Mouse (Mus musculus): ENCODE measurements around the gene Rbm20.
A peak's percentile ranks its signal among the peaks of the same experiment; 100 is the strongest.
"Not testable (repeated sequence)": the region's sequence is repeated elsewhere in the genome, so short reads cannot be mapped to it uniquely, and the experiment has no call there.

Rbm20 gene

DNA sequence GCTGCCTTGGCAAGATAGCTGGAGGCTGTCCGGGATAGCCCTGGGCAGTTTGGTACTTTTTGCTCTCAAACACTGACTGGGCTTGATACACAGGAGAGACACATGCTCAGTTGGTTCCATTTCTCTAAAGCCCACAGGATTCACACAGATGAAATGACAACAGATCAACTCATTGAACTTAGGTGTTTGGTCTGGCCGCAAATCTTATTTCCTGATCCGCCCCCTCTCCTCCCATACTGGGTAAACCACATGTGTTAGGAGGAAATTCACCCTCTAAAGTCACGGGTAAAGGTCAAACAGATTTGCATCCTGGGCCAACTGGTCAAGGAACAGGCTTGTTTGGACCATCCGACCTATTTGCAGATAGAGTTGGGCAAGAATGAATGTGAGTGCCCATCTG is 212.4 kb downstream of the Rbm20 start:
- no peak for DNase-seq

GRCm38 (mm10) chr19:53890274-53890673 is 213.2 kb downstream of the Rbm20 start:
- DNase-seq = no peak

GRCm38 (mm10) chr19:53890781-53891251 is 213.7 kb downstream of the Rbm20 start:
- no peak for DNase-seq

GRCm38 (mm10) chr19:53891569-53891968 is 214.5 kb downstream of the Rbm20 start:
- DNase-seq = no peak

DNA sequence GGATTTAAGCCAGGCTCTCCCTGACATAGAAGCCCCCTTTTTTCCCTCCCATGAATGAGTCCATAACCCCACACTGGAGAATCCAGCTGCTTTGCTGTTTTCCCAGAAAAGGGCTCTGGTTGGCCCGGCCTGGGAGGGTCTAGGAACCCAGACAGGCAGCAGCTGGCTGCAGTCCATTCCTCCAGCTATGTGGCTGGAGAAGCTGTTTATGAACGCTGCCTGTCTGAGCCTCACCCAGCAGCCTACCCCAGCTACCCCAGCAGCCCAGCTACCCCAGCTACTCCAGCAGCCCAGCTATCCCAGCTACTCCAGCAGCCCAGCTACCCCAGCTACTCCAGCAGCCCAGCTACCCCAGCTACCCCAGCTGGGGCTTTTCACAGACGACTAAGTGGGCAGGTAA is 215.0 kb downstream of the Rbm20 start, which contains the start of gene Pdcd4:
Gene Pdcd4, plus strand, starts transcription at position 171 of the 400 bp plus-strand sequence.
- no peak for DNase-seq

DNA sequence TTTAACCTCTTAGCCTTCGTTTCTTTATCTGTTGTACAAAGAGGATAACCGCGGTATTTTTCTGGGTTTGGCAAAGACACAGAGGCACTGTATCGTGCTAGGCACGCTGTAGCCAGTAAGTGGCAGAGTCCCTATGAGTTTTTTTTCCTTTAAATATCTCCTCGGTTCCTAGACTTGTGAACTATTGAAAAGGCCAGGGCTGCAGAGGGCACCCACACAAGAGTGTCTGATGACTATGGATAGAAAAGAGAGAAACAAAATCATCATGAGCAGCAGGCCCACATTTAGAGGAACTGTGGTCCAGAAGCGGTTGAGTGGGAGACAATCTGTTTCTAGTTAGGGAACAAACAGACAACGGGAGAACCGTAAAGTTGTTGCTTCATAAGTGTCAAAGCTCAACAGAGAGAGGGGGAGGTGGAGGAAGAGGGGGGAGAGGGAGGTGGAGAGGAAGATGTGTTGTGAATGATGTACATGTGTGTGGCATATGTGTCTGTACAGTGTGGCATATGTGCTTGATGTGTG is 215.8 kb downstream of the Rbm20 start:
- no peak for DNase-seq

- no peak for DNase-seq
Observed at GRCm38 (mm10) chr19:53893711-53894171, 216.6 kb downstream of the Rbm20 start.

GRCm38 (mm10) chr19:53894538-53895121 is 217.5 kb downstream of the Rbm20 start:
- no peak for DNase-seq

- no peak for DNase-seq
Observed at GRCm38 (mm10) chr19:53898046-53898445, 220.9 kb downstream of the Rbm20 start.

GRCm38 (mm10) chr19:53898498-53898897 is 221.4 kb downstream of the Rbm20 start:
- no peak for DNase-seq

DNA sequence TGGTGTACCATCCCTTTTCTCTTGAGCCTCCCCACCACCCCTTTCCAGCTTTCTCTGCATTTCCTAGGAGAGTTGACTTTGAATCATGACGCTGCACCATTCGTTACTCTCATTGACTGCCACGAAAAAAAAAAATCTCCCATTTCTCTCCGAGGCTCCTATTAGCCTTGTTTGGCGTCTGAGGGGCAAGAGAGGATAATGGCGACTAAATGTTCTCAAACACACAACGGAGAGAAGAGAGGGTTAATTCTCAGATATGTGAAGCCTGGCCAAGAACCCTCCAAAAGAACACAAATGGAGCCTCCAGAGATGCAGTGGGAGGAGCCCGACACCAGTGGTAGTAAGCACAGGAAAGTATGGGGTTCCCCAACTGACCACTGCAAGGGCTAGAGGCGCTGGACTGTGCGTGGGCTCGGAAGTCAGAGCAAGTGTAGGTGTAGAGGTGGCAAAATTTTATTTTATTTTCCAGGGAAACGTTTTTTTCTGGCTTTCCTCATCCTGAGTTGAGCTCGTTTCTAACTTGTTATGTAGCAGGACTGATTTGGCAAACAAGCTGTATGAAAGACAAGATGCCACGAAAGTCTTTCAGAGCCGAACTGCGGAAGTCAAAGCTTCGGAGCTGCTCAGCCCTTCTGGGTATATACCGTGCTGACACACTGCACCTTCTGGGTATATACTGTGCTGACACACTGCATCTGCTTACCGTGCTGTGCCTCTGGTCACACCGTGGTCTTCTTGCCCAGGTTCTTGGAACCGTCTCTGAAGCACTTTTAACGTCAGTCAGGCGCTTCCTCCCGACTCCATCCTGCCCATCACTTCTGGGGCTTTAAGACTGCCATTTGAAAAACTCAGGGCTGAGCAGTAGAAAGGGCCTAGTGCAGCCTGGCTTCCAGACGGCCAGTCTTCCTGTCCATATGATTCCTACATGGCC is 222.1 kb downstream of the Rbm20 start:
- no peak for DNase-seq

DNA sequence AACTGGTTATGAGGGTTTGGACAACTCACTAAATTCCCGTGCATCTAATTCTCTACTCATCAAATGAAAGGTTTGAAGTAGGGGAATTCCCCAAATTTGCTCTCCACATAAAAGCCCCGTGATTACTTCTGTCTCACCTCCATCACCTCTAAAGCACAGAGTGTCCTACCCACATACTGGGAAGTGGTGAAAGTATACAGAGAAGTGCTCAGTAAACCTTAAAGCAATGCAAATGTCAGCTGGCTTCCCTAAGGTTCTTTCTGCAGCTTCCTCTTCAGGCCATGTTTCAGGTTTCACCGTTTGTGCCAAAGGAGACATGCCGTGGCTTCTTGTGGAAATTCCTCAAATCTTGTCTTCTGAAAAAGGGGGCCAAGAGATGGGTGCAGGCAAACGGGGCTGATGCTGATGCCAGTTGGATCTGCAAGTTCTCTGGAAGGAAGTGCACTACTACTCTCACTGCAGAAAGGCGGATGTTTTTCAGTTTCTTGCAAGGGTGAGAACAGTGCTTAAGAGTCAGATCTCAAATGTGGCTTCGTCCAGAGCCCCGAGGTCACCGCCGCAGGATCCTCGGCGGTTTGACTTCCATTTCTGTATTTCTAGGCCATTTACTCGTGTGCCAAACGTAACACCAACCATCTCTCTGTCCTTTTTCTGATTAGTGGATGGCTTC is 223.0 kb downstream of the Rbm20 start:
- DNase-seq = no peak

- peak; percentile 49 for DNase-seq
Observed at GRCm38 (mm10) chr19:53901931-53902738, 225.0 kb downstream of the Rbm20 start.

- DNase-seq = peak; percentile 96
Observed at GRCm38 (mm10) chr19:53902739-53903487, 225.8 kb downstream of the Rbm20 start.

DNA sequence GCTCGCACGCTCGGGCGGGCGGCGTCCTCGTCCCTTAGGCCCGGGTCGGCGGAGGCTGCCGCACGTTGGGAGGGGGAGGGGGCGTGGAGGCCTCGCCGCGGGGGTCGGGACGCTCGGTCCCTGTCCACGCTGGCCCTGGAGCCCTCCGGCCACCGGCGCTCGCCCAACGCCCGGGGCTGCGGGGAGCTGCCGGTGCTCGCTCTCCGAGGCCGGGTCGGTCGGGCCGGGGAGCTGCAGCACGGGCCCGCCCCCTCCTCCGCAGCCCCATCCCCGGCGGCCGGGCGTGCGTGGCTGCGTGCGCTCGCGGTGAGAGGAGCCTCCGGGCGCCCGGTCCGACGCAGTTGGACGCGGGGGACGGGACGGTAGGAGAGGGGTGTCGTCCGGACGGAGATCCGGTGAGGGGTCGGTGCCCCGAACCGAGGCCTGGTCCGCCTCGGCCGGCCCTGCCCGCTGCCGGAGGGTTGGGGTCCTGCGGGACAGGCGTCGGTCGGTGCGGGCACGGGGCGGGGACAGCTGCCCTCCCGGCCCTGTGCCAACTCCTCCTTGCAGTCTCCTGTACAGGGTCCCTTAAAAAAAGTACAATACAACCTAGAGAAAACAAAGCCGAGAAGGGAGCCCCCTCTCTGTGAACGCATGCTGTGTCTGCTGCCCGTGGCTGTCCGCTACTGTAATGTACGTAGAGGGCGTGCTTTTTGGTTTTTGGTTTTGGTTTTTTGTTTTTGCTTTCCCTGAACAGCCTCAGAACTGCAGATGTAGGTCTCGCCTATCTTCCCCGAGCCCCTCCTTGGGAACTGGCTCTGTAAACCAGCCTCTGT is 226.6 kb downstream of the Rbm20 start:
- DNase-seq = peak; percentile 70

DNA sequence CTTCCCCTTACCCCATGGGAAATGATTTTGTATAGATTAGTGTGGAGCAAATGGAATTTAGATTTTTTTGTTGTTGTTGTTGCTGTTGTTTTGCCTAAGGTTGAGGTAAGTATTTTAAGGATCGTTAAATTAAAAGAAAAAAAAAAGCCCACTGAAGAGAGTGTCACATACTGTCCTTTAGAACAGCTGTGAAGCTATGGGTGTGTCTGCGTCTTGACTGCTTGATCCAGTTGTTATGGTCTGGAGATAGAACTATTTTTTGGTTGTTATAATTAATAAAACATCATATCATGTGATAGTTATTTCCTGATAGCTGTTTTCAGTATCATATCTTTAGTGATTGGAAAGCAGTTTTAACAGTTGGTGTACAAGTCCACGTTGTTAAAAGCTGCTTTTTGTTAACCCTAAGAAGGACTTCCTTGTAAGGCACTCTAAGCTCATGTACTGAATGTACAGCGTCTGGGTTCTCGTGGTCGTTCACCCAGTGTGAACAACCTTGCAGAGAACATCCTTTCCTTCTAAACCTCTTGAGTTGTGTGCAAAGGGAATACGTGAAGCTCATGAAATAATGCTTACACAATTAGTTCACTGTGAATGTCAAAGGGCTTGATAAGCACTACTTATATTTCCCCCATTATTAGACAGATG is 227.9 kb downstream of the Rbm20 start:
- DNase-seq = no peak

DNA sequence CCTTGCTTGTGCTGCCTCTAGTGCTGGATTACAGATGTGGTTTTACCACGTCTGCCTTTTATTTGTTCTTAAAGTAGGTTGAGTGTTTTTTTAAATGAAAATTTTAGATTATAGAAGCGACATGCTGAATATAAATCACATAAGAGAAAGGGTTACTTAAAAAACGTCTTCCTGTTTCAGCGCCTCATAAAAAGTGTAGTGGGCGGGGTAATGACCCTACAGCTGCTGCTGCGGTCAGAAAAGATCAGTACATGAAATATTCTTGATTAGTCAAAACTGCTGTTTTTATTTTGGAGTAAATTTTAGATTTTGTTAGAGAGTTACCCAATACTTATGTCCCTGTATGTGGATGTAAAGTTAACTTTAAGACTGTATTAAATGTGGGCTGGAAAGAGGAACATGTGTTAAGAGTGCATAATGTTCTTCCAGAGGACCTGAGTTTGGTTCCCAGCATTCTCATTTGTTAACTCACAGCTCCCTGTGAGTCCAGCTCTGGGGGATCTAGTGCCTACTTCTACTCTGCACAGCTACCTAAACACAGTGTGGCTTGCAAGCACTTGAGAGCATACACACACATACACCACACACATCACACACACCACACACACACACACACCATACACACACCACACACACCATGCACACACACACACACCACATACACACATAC is 229.1 kb downstream of the Rbm20 start:
- DNase-seq = no peak

DNA sequence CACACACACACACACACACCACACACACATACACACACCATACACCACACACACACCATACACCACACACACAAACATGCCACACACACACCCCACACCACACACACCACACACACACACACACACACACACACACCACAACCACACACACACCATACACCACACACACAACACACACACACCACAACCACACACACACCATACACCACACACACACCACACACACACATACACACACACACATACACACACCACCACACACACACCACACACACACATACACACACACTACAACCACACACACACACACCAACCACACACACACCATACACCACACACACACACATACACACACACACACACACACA is 229.6 kb downstream of the Rbm20 start:
- not testable (repeated sequence) for DNase-seq

DNA sequence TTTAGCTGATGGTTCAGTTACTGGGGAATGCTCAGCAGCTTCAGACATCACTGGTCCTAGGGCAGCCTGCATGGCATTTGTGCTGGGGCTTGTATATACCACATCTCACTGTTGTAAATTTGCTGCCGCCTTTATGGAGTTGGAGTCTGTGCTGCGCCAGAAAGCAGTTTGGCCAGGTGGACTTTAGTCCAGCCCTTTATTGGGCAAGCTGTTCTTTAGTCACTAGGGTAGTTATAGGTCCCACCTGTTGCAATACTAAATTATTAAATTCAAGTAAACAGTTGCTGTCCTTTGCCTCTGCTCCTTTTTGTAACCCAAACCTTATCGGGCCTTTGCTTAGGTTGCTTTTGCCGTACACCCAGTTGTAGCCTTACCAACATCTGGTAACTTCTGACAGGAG is 237.8 kb downstream of the Rbm20 start:
- no peak for DNase-seq

All from cerebellum, adult 9-10 months (tissue).